Mouse (Mus musculus) liver, postnatal 0 days (tissue): ENCODE measurements at regions not wholly inside any gene's neighbourhood (a gene's known extent, or its start where the extent isn't known, plus 50 kb on each side); places are given as distances from the start of the nearest gene placed in this dataset.

ENCODE experiments used
- CTCF ChIP-seq: sonication (generic); IDR thresholded peaks from 2 replicates; pipeline ENCODE4 v1.5.1; 2016; ENCODE audit warnings: antibody characterized with exemption, low read depth
- EP300 ChIP-seq: IDR thresholded peaks from 2 replicates; pipeline ENCODE4 v1.6.1; 2016; ENCODE audit warnings: antibody characterized with exemption, low read depth, mild to moderate bottlenecking

GRCm38 (mm10) chr14:71174175-71174574, 574.5 kb upstream of the Fam160b2 start:
- TF ChIP-seq EP300: no peak
- TF ChIP-seq CTCF: no peak
